27 mouse cellular contexts compared by ENCODE assay signal in the genomic region with DNA sequence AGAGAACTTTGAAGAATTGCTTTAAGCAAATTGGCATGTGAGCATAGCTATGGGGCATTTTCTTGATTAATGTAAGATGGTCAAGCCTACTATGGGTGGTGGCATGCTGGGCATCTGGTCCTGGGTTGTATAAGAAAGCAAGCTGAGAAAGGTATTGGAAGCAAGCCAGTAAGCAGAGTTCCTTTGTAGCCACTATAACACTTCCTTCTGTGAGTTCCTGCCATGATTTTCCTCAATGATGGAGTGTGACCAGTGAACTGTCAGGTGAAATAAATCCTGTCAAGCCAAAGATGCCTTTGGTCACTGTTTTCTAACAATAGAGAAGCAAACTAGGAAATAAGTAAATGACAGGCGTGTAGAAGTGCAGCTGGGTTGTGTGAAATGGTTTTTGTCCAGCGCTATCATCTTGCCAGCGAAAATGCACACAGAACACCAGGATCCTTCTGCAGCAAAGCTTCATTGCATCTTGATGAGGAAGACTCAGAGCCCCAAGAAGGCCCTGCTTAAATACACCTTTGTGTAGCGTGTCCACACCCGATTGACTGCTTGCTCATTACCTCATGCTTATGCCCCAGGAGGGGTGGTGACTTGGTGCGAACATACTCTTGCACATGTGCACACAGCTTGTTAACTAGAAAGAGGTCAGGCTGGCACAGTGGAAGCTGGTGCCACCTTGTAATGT. TPM values are rescaled to one million over a fixed set of nuclear protein-coding genes. Genes with fewer than 3 reads are reported as not detected.
DNase-seq lines count a peak whose midpoint lies in the region; ATAC-seq and TF ChIP-seq lines count a peak whose summit lies in the region.
"Not testable (repeated sequence)": the region's sequence is repeated elsewhere in the genome, so short reads cannot be mapped to it uniquely, and the experiment has no call there.
"Had no signal": no experiment of that assay in that cellular context is flagged by ENCODE, and none has a peak within 500 bp of the region (broad histone marks: within the 10 kb centered on the region; RNA-seq: fewer than 3 reads in every experiment).

No protein-coding gene starts in this region.

- not testable (repeated sequence) for H3K4me1 ChIP-seq in hindbrain, embryonic 11.5 days (replicated peaks; ENCODE audit: control insufficient read depth, insufficient read depth, low read length); hindbrain, embryonic 14.5 days (replicated peaks; ENCODE audit: control insufficient read depth, insufficient read depth, low read length); hindbrain, postnatal 0 days (ENCODE audit: insufficient read depth, low read length); midbrain, embryonic 11.5 days (ENCODE audit: control insufficient read depth, insufficient read depth, low read length); midbrain, embryonic 14.5 days (ENCODE audit: control insufficient read depth, insufficient read depth, low read length); midbrain, postnatal 0 days (ENCODE audit: insufficient read depth, low read length); neural tube, embryonic 13.5 days (replicated peaks)

- not testable (repeated sequence) for H3K4me2 ChIP-seq in hindbrain, embryonic 11.5 days (replicated peaks; ENCODE audit: low read depth, low read length); hindbrain, embryonic 14.5 days (replicated peaks); hindbrain, postnatal 0 days (ENCODE audit: low read depth, low read length); midbrain, embryonic 11.5 days; midbrain, embryonic 14.5 days (ENCODE audit: low read length); midbrain, postnatal 0 days (ENCODE audit: low read depth, low read length, poor library complexity, severe bottlenecking); neural tube, embryonic 13.5 days

- H3K36me3 ChIP-seq in hindbrain, embryonic 11.5 days (ENCODE audit: control insufficient read depth, insufficient read depth, low read length); hindbrain, embryonic 14.5 days (replicated peaks; ENCODE audit: control insufficient read depth, insufficient read depth); hindbrain, postnatal 0 days (ENCODE audit: insufficient read depth, low read length); midbrain, embryonic 11.5 days (ENCODE audit: control insufficient read depth, insufficient read depth, low read length); midbrain, embryonic 14.5 days (ENCODE audit: control insufficient read depth, insufficient read depth, low read length); midbrain, postnatal 0 days (ENCODE audit: insufficient read depth, low read length); neural tube, embryonic 13.5 days: not testable (repeated sequence)

- ATAC-seq in hindbrain, embryonic 11.5 days (ENCODE audit: low FRiP score), result peak; percentile 22; the same call in 1 of the 2 replicates
- ATAC-seq in hindbrain, embryonic 14.5 days (ENCODE audit: low FRiP score), result peak; percentile 74
- peak; percentile 53; the same call in 1 of the 2 replicates for ATAC-seq in hindbrain, postnatal 0 days
- peak; percentile 90 for ATAC-seq in midbrain, embryonic 11.5 days (ENCODE audit: low FRiP score)
- peak; percentile 81 for ATAC-seq in midbrain, embryonic 14.5 days (ENCODE audit: low FRiP score, low TSS enrichment)
- ATAC-seq in midbrain, postnatal 0 days (ENCODE audit: low FRiP score), result peak; percentile 71; the same call in 1 of the 2 replicates
- peak; percentile 67 for ATAC-seq in neural tube, embryonic 13.5 days (ENCODE audit: low read depth)

- H3K9me3 ChIP-seq in hindbrain, embryonic 11.5 days (ENCODE audit: control insufficient read depth, low read length); hindbrain, embryonic 14.5 days (ENCODE audit: control insufficient read depth, low read length); hindbrain, postnatal 0 days (ENCODE audit: low read length); midbrain, embryonic 11.5 days (ENCODE audit: control insufficient read depth, low read length); midbrain, embryonic 14.5 days (ENCODE audit: control insufficient read depth, low read length); midbrain, postnatal 0 days (ENCODE audit: low read length); neural tube, embryonic 13.5 days: not testable (repeated sequence)

- H3K9ac ChIP-seq in hindbrain, embryonic 11.5 days (ENCODE audit: low read depth, low read length); hindbrain, embryonic 14.5 days; hindbrain, postnatal 0 days (replicated peaks; ENCODE audit: low read length); midbrain, embryonic 11.5 days (ENCODE audit: low read length); midbrain, embryonic 14.5 days (replicated peaks; ENCODE audit: low read length); midbrain, postnatal 0 days (replicated peaks; ENCODE audit: low read length, poor library complexity, severe bottlenecking); neural tube, embryonic 13.5 days: not testable (repeated sequence)

- not testable (repeated sequence) for H3K27me3 ChIP-seq in hindbrain, embryonic 11.5 days (ENCODE audit: control insufficient read depth, insufficient read depth, low read length); hindbrain, embryonic 14.5 days (ENCODE audit: control insufficient read depth, insufficient read depth, low read length); hindbrain, postnatal 0 days (ENCODE audit: insufficient read depth, low read length); midbrain, embryonic 11.5 days (ENCODE audit: control insufficient read depth, insufficient read depth, low read length); midbrain, embryonic 14.5 days (ENCODE audit: control insufficient read depth, insufficient read depth, low read length); midbrain, postnatal 0 days (ENCODE audit: insufficient read depth, low read length); neural tube, embryonic 13.5 days

- 93% methylated on average over 6 of the region's 6 CpGs for WGBS in hindbrain, embryonic 11.5 days
- WGBS in hindbrain, embryonic 14.5 days, result 72% methylated on average over 6 of the region's 6 CpGs
- WGBS in hindbrain, postnatal 0 days, result 43% methylated on average over 6 of the region's 6 CpGs
- WGBS in midbrain, embryonic 11.5 days, result 67% methylated on average over 6 of the region's 6 CpGs
- WGBS in midbrain, embryonic 14.5 days, result 38% methylated on average over 6 of the region's 6 CpGs
- 42% methylated on average over 6 of the region's 6 CpGs for WGBS in midbrain, postnatal 0 days
- 56% methylated on average over 6 of the region's 6 CpGs for WGBS in neural tube, embryonic 13.5 days

- TF ChIP-seq CTCF in brain, embryonic 14.5 days (IDR thresholded peaks at IDR 0.05; ENCODE audit: borderline replicate concordance, extremely low read depth, insufficient read depth, insufficient read length); hindbrain, postnatal 0 days (IDR thresholded peaks at IDR 0.05; ENCODE audit: low read depth); midbrain, postnatal 0 days (IDR thresholded peaks at IDR 0.05): not testable (repeated sequence)

- H3K27ac ChIP-seq in hindbrain, embryonic 11.5 days (ENCODE audit: low read depth, low read length); hindbrain, embryonic 14.5 days; hindbrain, postnatal 0 days; midbrain, embryonic 11.5 days (ENCODE audit: low read depth, low read length); midbrain, embryonic 14.5 days (replicated peaks; ENCODE audit: low read depth, low read length); midbrain, postnatal 0 days (ENCODE audit: low read depth, low read length); neural tube, embryonic 13.5 days (replicated peaks): not testable (repeated sequence)

- not testable (repeated sequence) for H3K4me3 ChIP-seq in hindbrain, embryonic 11.5 days (ENCODE audit: low read depth, low read length); hindbrain, embryonic 14.5 days (replicated peaks; ENCODE audit: low read length); hindbrain, postnatal 0 days (ENCODE audit: low read length); midbrain, embryonic 11.5 days (ENCODE audit: low read depth, low read length); midbrain, embryonic 14.5 days (replicated peaks; ENCODE audit: low read depth, low read length); midbrain, postnatal 0 days (ENCODE audit: low read depth, low read length); neural tube, embryonic 13.5 days

- peak; percentile 56 for DNase-seq in brain, embryonic 14.5 days (ENCODE audit: low read depth)
- DNase-seq in hindbrain, embryonic 11.5 days (ENCODE audit: low spot score); hindbrain, embryonic 14.5 days (ENCODE audit: low spot score); midbrain, embryonic 11.5 days (ENCODE audit: low spot score, missing footprints): not testable (repeated sequence)
- DNase-seq in hindbrain, postnatal 0 days (ENCODE audit: low spot score), result peak; percentile 7
- peak; percentile 30 for DNase-seq in midbrain, embryonic 14.5 days
- DNase-seq in midbrain, postnatal 0 days (ENCODE audit: low spot score), result peak; percentile 8

- not testable (repeated sequence) for TF ChIP-seq POLR2A in brain, embryonic 14.5 days (IDR thresholded peaks at IDR 0.05; ENCODE audit: borderline replicate concordance, extremely low read depth, insufficient read depth, insufficient read length, poor library complexity, severe bottlenecking)

RNA-seq across cellular contexts. Expression of gene Vmn2r4, which starts 13.1 kb away (rescaled TPM):
- not detected in 2 replicates for polyA plus RNA-seq in brain, embryonic 14.5 days (2012; rRNA removed)
- not detected in 2 replicates for polyA plus RNA-seq in hindbrain, embryonic 11.5 days (2014; fragmentation: Nextera tagmentation; extraction: Ambion mirVana)
- not detected in 2 replicates for polyA plus RNA-seq in hindbrain, embryonic 14.5 days (2014; fragmentation: Nextera tagmentation; extraction: Ambion mirVana)
- total RNA-seq in hindbrain, postnatal 0 days (2014; rRNA removed), result not detected in 2 replicates
- polyA plus RNA-seq in hindbrain, postnatal 0 days (2015; fragmentation: Nextera tagmentation; extraction: Ambion mirVana), result not detected in 2 replicates
- not detected in 2 replicates for polyA plus RNA-seq in midbrain, embryonic 11.5 days (2014; fragmentation: Nextera tagmentation; extraction: Ambion mirVana)
- polyA plus RNA-seq in midbrain, embryonic 14.5 days (2014; fragmentation: Nextera tagmentation; extraction: Ambion mirVana), result not detected in 2 replicates
- total RNA-seq in midbrain, postnatal 0 days (2014; rRNA removed), result not detected in 2 replicates
- polyA plus RNA-seq in midbrain, postnatal 0 days (2015; fragmentation: Nextera tagmentation; extraction: Ambion mirVana), result not detected in 2 replicates
- not detected in 2 replicates for polyA plus RNA-seq in neural tube, embryonic 13.5 days (2015; fragmentation: Nextera tagmentation; extraction: Ambion mirVana)
- total RNA-seq: adrenal gland, adult 8-10 months; adrenal gland, postnatal 25 days; ES-E14; forebrain, postnatal 0 days; gastrocnemius, adult 2 months; gastrocnemius, postnatal 14 days; gastrocnemius, postnatal 4 days; heart, adult 18-20 months; heart, postnatal 10 days; heart, postnatal 36 days had no signal
- polyA plus RNA-seq: embryonic facial prominence, embryonic 11.5 days; embryonic facial prominence, embryonic 14.5 days; forebrain, embryonic 10.5 days; forebrain, embryonic 13.5 days; forebrain, postnatal 0 days; frontal cortex, adult 2 months; heart, embryonic 12.5 days; heart, embryonic 15.5 days; hindbrain, embryonic 10.5 days; inflammation-experienced regulatory T-cells, adult 6 months had no signal

Comparison
In these comparisons a context has a peak if more than half of its experiments do, and no peak if none do; other contexts are left out.
1. ATAC-seq: peak in every context shown above with its lines; median percentile 90 in midbrain, embryonic 11.5 days; 81 in midbrain, embryonic 14.5 days; 74 in hindbrain, embryonic 14.5 days; 71 in midbrain, postnatal 0 days; 67 in neural tube, embryonic 13.5 days; 53 in hindbrain, postnatal 0 days; 22 in hindbrain, embryonic 11.5 days.